Mouse (Mus musculus) heart, embryonic 10.5 days (tissue): ENCODE results near the gene Dnaja4. TPM values are rescaled to one million over a fixed set of nuclear protein-coding genes. Genes with fewer than 3 reads are reported as not detected.
A peak's percentile ranks its signal among the peaks of the same experiment; 100 is the strongest.
"Not testable (repeated sequence)": the region's sequence is repeated elsewhere in the genome, so short reads cannot be mapped to it uniquely, and the experiment has no call there.

Experiments used
- DNase-seq: peaks from one replicate; pipeline ENCODE4 v3.0.0-alpha.2; 2017; ENCODE audit warnings: low spot score
- H3K27ac ChIP-seq: fragments of 300-500 bp; sonication (generic); 2 replicates; pipeline ENCODE4 v1.5.1; 2016; ENCODE audit warnings: mild to moderate bottlenecking
- H3K27me3 ChIP-seq: fragments of 300-500 bp; sonication (generic); 2 replicates; pipeline ENCODE4 v1.6.1; 2016; ENCODE audit warnings: mild to moderate bottlenecking; ENCODE audit not compliant: poor library complexity, insufficient read depth, severe bottlenecking
- H3K36me3 ChIP-seq: fragments of 300-500 bp; sonication (generic); 2 replicates; pipeline ENCODE4 v1.6.1; 2016; ENCODE audit warnings: mild to moderate bottlenecking, moderate library complexity
- H3K4me1 ChIP-seq: fragments of 300-500 bp; sonication (generic); 2 replicates; pipeline ENCODE4 v1.6.1; 2016; ENCODE audit warnings: mild to moderate bottlenecking
- H3K4me3 ChIP-seq: fragments of 300-500 bp; sonication (generic); 2 replicates; pipeline ENCODE4 v1.5.1; 2016; ENCODE audit warnings: mild to moderate bottlenecking, moderate library complexity
- H3K9me3 ChIP-seq: fragments of 300-500 bp; sonication (generic); 2 replicates; pipeline ENCODE4 v1.6.1; 2016; ENCODE audit warnings: mild to moderate bottlenecking, moderate library complexity
- WGBS: fragments of 180-500 bp; shearing (Covaris S2); methylation state at CpG from one replicate; pipeline ENCODE4 v1.1.7; 2016; 5-methylcytosine and 5-hydroxymethylcytosine counted together
- polyA plus RNA-seq: library from polyadenylated mRNA; unstranded; fragments of >200 nt; fragmentation: Nextera tagmentation; extraction: Ambion mirVana; gene quantifications from 2 replicates; pipeline ENCODE4 v1.2.1, GENCODE M21; 2016

The Dnaja4 gene
- polyA plus RNA-seq, 1 experiment from 2014 or later = 9.7 TPM

DNA sequence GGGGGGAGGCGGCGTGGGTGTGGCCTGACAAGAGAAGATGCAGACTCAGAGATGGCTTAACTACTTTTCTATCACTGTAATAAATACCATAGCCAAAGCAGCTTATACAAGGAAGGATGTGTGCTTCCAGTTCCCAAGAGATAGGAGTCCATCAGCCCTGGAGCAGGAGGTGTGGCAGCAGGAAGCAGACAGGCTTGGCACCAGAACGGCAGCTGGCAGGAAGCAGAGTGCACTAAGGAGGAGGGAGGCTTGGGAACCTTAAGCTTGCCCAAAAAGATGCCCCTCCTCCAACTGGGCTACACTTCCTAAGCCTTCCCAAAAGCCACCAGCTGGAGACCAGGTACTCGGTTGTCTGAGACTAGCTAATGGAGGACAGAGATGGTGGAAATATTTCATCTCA is 15.8 kb upstream of the Dnaja4 start:
- Histone ChIP-seq H3K9me3 (no peaks in the 10 kb centered on the region), H3K27ac (no peak overlapping the region), H3K4me1 (no peaks in the 10 kb centered on the region), H3K27me3 (peaks cover 15% of the 10 kb centered on the region; the same call in 1 of the 2 replicates), H3K36me3 (no peaks in the 10 kb centered on the region), H3K4me3 (no peak overlapping the region)
- 61% methylated on average over 2 of the region's 4 CpGs for WGBS
- no peak for DNase-seq

GRCm38 (mm10) chr9:54683814-54684605 is 14.7 kb upstream of the Dnaja4 start:
- Histone ChIP-seq H3K4me1 (no peaks in the 10 kb centered on the region), H3K4me3 (no peak overlapping the region), H3K27me3 (peaks cover 15% of the 10 kb centered on the region; the same call in 1 of the 2 replicates), H3K9me3 (no peaks in the 10 kb centered on the region), H3K27ac (no peak overlapping the region), H3K36me3 (no peaks in the 10 kb centered on the region)
- WGBS = 63% methylated on average over 7 of the region's 7 CpGs
- DNase-seq = no peak

DNA sequence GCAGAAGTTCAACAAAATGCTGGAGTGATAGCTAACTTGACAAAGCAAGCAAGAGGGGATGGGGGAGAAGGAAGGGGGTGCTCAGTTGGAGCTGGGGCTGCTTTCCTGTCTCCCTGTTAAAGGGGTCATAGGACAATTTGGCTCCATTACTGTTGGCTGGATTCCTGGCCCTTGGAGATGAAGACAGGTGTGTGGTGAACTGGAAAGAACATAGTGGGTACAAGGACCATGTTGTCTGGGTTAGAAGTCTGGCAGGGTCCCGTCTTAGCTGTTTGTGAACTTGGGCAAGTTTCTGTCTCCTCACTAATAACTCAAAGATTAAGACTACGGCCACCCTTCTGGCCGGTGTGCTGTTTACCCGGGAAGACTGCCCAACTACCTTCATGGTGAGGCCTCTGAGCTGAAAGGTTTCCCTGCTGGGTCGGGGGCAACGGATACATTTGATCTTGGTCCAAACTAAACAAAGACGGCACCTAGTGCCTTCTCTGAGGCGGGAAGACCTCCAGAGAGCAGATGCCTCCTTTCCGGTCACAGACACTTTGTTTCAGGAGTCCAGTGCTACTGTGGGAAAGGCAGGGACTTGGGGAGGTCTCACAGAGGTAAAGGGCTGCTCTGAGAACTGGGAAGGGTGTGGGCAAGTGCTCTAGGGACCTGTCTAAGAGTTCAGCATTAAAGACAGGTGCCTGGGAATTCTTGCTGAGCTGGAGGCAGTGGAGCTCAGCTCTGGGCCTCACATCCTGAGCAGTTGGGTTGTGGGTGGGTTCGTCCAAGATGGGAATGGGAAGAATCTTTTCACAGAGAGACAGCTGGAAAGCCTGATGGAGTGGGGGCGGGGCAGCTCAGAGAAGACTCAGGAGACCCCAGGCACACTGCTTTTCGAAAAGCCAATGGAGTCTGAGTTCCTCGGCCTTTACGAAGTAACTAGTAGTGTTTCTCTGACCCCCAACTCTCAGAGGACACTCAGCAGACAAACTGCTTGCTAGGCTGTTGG is 11.1 kb upstream of the Dnaja4 start:
- no peak overlapping the region for H3K4me3 ChIP-seq
- no peak for DNase-seq
- peaks cover 5% of the 10 kb centered on the region; the same call in 1 of the 2 replicates for H3K4me1 ChIP-seq
- no peaks in the 10 kb centered on the region for H3K9me3 ChIP-seq
- no peaks in the 10 kb centered on the region for H3K36me3 ChIP-seq
- H3K27me3 ChIP-seq = peaks cover 26% of the 10 kb centered on the region
- no peak overlapping the region for H3K27ac ChIP-seq
- WGBS = 67% methylated on average over 14 of the region's 14 CpGs

GRCm38 (mm10) chr9:54689446-54689845 is 9.2 kb upstream of the Dnaja4 start:
- peaks cover 28% of the 10 kb centered on the region for H3K27me3 ChIP-seq
- no peaks in the 10 kb centered on the region for H3K36me3 ChIP-seq
- no peak overlapping the region for H3K27ac ChIP-seq
- H3K4me3 ChIP-seq = no peak overlapping the region
- DNase-seq = no peak
- peaks cover 5% of the 10 kb centered on the region; the same call in 1 of the 2 replicates for H3K4me1 ChIP-seq
- H3K9me3 ChIP-seq = no peaks in the 10 kb centered on the region
- WGBS = 66% methylated on average over 8 of the region's 8 CpGs

DNA sequence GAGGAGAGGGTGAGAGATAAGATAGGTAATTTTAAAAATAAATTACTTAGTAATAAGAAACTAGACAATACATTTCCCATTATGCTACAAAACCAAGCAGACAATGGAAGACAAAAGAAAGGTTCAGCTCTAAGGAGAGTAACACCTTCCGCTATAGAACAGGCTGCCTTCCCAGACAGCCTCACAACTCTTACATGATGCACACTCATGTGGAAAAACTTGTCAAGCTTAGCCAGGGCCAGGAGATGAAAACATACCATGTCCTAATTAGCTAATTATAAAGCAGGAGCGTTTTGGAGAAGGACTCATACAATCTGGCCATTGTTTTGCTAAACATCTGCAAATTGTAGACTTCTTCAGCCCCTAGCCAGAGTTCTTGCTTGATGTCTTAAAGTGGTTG is 8.0 kb upstream of the Dnaja4 start:
- H3K4me3 ChIP-seq, H3K36me3 ChIP-seq, H3K4me1 ChIP-seq, H3K27ac ChIP-seq, DNase-seq, H3K9me3 ChIP-seq: not testable (repeated sequence)
- peaks cover 37% of the 10 kb centered on the region for H3K27me3 ChIP-seq
- WGBS = 78% methylated on average over 2 of the region's 2 CpGs

DNA sequence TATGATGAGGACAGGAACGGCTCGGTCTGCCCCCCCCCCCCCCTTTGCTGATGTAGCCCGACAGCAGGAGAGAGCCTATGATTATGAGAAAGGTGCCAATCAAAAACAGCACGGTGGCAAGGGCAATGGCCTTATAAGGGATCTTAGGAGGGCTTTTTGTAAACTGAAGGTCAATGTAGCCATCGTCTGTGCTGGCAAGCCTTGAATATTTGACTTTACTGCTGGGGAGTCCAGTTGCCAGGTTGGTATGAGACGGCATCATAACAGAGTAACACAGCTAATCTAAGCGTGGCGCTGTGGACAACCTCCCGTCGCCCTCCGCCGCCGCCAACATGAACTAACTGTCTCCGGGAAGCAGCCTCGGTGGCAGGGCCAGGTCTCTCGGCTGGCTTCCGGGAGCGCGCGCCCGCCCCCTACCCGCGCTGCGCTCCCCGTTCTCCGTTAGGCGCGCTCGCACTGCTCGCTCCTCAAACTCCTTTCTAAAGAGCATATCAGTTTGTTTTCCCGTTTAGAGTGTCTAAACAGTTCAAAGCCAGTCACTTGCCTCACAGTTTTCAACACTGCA is 7.3 kb upstream of the Dnaja4 start:
- DNase-seq, H3K4me1 ChIP-seq, H3K36me3 ChIP-seq, H3K9me3 ChIP-seq: not testable (repeated sequence)
- H3K27ac ChIP-seq = peak overlapping the region; percentile 69; the same call in 1 of the 2 replicates
- H3K27me3 ChIP-seq = peaks cover 37% of the 10 kb centered on the region
- 6% methylated on average over 31 of the region's 31 CpGs for WGBS
- peak overlapping the region; percentile 55 for H3K4me3 ChIP-seq

DNA sequence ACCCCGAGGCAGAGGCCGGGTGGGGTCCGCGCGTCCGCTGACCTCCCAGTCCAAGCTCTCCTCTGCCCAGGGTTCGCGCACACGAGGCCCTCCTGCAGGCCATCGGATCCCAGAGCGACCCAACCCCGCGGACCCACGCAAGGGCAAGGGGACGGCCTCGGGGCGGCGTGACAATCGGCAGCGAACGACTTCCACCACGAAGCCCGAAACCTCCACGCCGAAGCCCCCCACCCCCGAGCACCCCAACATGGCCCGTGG is 343 bp downstream of the Dnaja4 start:
- DNase-seq = peak; percentile 84
- H3K4me1 ChIP-seq = peaks cover 41% of the 10 kb centered on the region
- peak overlapping the region; percentile 93 for H3K27ac ChIP-seq
- H3K36me3 ChIP-seq = no peaks in the 10 kb centered on the region
- H3K9me3 ChIP-seq = no peaks in the 10 kb centered on the region
- WGBS = 9% methylated on average over 27 of the region's 27 CpGs
- peaks cover 39% of the 10 kb centered on the region for H3K27me3 ChIP-seq
- H3K4me3 ChIP-seq = peak overlapping the region; percentile 84

DNA sequence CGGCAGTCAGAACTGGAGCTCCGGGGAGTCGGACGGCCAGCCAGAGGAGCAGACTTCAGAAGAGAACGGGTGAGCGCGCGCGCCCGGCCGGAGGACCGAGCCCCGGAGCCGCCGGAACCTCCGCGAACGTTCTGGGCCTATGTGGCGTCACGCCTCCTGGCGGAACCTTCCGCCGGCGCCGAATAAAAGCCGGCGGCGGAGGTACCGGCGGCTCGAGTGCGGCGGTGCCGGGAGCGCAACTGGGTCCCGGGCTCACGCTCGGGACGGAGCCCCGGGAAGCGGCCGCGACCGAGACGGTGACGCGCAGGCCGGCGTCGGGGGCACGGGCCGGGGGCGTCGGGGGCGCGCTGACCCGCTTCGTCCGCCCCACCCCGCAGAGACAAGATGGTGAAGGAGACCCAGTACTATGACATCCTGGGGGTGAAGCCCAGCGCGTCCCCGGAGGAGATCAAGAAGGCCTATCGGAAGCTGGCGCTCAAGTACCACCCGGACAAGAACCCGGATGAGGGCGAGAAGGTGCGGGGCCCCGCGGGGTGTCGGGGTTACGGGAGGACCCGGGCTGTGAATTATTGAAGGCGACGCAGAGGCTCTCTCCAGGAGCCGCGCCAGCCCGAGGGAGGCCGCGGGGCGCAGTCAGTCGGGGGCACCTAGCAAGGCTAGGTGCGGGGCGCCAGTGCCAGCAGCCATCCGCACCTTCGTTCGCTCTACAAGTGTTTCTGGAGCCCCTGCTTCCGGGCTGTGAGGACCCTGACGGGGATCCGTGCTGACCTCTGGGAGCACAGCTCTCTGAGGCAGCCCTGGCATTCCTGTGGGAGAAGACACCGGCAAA is 886 bp downstream of the Dnaja4 start:
- DNase-seq = peak; percentile 88
- H3K27ac ChIP-seq = peak overlapping the region; percentile 93
- H3K4me1 ChIP-seq = peaks cover 43% of the 10 kb centered on the region
- under 1% methylated on average over 92 of the region's 92 CpGs for WGBS
- peak overlapping the region; percentile 84 for H3K4me3 ChIP-seq
- H3K36me3 ChIP-seq = no peaks in the 10 kb centered on the region
- H3K9me3 ChIP-seq = no peaks in the 10 kb centered on the region
- peaks cover 35% of the 10 kb centered on the region for H3K27me3 ChIP-seq

DNA sequence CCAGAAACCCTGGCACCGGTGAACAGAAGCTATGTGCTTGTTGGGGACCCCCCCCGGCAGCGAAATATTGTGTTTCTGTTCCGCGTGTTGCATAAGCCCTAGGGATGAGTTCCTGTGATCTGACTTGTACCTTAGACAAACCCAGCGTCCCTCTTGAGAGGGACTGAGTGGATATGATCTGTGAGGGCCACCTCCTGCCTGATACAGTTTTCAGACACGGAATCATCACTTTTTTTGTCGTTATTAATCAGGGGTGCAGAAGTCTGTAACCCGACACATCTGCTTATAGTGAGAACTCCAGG is 1.5 kb downstream of the Dnaja4 start:
- Histone ChIP-seq H3K27me3 (peaks cover 31% of the 10 kb centered on the region), H3K36me3 (no peaks in the 10 kb centered on the region), H3K4me1 (peaks cover 44% of the 10 kb centered on the region), H3K9me3 (no peaks in the 10 kb centered on the region), H3K4me3 (peak overlapping the region; percentile 84), H3K27ac (peak overlapping the region; percentile 93)
- no peak for DNase-seq
- WGBS = 24% methylated on average over 9 of the region's 9 CpGs

DNA sequence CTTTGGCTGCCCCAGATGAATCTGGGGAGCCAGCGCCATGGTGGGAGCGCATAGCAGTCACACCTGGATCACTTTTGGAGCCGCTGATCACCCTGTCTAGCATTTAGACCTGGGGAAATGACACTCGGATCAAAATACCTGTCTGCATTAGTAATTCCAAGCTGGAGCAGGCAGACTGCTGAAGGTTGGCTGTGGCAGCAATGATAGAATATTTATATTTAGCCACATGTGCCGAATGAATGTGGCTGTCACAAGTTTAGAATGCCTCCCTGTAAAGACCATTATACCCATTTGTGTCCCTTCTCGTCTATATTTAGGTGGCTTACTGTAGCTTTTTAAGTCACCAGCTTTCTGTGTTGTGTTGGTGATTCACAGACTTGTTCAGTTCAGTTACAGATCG is 2.1 kb downstream of the Dnaja4 start:
- peak overlapping the region; percentile 84; the same call in 1 of the 2 replicates for H3K4me3 ChIP-seq
- WGBS = 68% methylated on average over 7 of the region's 7 CpGs
- peak overlapping the region; percentile 56; the same call in 1 of the 2 replicates for H3K27ac ChIP-seq
- DNase-seq = no peak
- no peaks in the 10 kb centered on the region for H3K36me3 ChIP-seq
- H3K27me3 ChIP-seq = peaks cover 27% of the 10 kb centered on the region
- no peaks in the 10 kb centered on the region for H3K9me3 ChIP-seq
- H3K4me1 ChIP-seq = peaks cover 44% of the 10 kb centered on the region

GRCm38 (mm10) chr9:54702581-54702980 is 3.9 kb downstream of the Dnaja4 start:
- peaks cover 53% of the 10 kb centered on the region for H3K4me1 ChIP-seq
- no peaks in the 10 kb centered on the region for H3K36me3 ChIP-seq
- H3K27ac ChIP-seq = peak overlapping the region; percentile 69
- DNase-seq = no peak
- WGBS = 83% methylated on average over 2 of the region's 2 CpGs
- H3K27me3 ChIP-seq = peaks cover 26% of the 10 kb centered on the region
- no peaks in the 10 kb centered on the region for H3K9me3 ChIP-seq
- H3K4me3 ChIP-seq = no peak overlapping the region

DNA sequence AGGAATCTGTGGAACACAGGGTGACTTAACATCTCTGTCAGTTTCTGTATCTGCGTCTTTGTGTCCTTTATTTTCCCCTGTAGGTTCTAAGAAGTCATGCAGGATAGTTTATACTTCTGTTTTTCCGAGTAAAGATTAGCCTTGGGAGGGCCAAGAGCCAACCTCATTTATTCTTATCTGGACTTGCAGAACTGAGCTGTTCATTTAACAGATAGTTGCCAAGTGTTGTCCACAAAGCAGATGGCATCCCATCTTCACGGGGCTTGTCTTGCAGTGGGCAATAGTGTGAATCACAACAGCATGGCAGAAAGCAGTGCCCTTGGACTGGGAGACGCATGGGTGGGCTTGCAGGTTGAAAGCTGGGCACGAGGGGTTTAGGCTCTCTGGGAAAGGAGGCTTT is 5.7 kb downstream of the Dnaja4 start:
- Histone ChIP-seq H3K27me3 (0 out of 2 replicates have a peak, but pooled peaks cover 9% of the 10 kb centered on the region), H3K4me1 (peaks cover 52% of the 10 kb centered on the region), H3K9me3 (no peaks in the 10 kb centered on the region), H3K4me3 (no peak overlapping the region), H3K36me3 (peaks cover 7% of the 10 kb centered on the region), H3K27ac (no peak overlapping the region; the same call in 1 of the 2 replicates)
- WGBS = 66% methylated on average over 5 of the region's 5 CpGs
- DNase-seq = no peak
